In the genomic region with DNA sequence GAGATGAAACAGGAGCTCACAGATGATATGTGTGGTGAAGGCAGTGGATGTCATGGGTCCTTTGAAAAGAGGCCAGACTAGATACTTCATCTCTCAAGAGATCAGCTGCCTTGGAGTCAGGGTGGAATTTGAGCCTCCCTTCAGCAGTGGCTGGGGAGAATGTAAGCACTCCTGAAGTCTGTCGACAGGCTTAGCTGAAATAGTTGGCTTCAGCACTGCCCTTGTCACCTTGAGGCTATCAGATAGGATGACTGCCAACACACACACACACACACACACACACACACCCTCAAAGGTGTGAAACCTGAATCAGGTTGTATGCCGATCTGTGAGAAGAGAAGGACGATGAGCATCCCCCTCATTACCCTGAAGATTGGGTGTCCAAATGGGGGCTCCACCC, we compare ENCODE assay signal across 18 mouse cellular contexts. TPM values are rescaled to one million over a fixed set of nuclear protein-coding genes. Genes with fewer than 3 reads are reported as not detected.
DNase-seq lines count a peak whose midpoint lies in the region; ATAC-seq and TF ChIP-seq lines count a peak whose summit lies in the region.
"Had no signal": no experiment of that assay in that cellular context is flagged by ENCODE, and none has a peak within 500 bp of the region (broad histone marks: within the 10 kb centered on the region; RNA-seq: fewer than 3 reads in every experiment).

No protein-coding gene starts in this region.

- H3K4me2 ChIP-seq in heart, embryonic 13.5 days: no peak overlapping the region
- no peak overlapping the region for H3K4me2 ChIP-seq in midbrain, postnatal 0 days (ENCODE audit: low read depth, low read length, poor library complexity, severe bottlenecking)
- no peak overlapping the region for H3K4me2 ChIP-seq in midbrain, embryonic 16.5 days (ENCODE audit: low read length)
- peak overlapping the region; percentile 6; the same call in 1 of the 2 replicates for H3K4me2 ChIP-seq in lung, embryonic 15.5 days
- H3K4me2 ChIP-seq: limb, embryonic 15.5 days had no signal

- no peak for TF ChIP-seq CTCF in midbrain, postnatal 0 days (IDR thresholded peaks at IDR 0.05)

- H3K27me3 ChIP-seq in heart, embryonic 13.5 days (replicated peaks): no peaks in the 10 kb centered on the region
- H3K27me3 ChIP-seq in midbrain, postnatal 0 days (ENCODE audit: insufficient read depth, low read length): no peaks in the 10 kb centered on the region
- H3K27me3 ChIP-seq in midbrain, embryonic 16.5 days (ENCODE audit: control insufficient read depth, insufficient read depth, low read depth, low read length): no peaks in the 10 kb centered on the region
- H3K27me3 ChIP-seq in lung, embryonic 15.5 days: no peaks in the 10 kb centered on the region
- H3K27me3 ChIP-seq: limb, embryonic 15.5 days had no signal

- H3K36me3 ChIP-seq in heart, embryonic 13.5 days: peaks cover 33% of the 10 kb centered on the region
- H3K36me3 ChIP-seq in midbrain, postnatal 0 days (ENCODE audit: insufficient read depth, low read length): peaks cover 19% of the 10 kb centered on the region
- H3K36me3 ChIP-seq in midbrain, embryonic 16.5 days (ENCODE audit: control insufficient read depth, insufficient read depth, low read length): peaks cover 12% of the 10 kb centered on the region
- peaks cover 25% of the 10 kb centered on the region for H3K36me3 ChIP-seq in lung, embryonic 15.5 days

- peak overlapping the region; percentile 54 for H3K9ac ChIP-seq in heart, embryonic 13.5 days
- peak overlapping the region; percentile 36; the same call in 1 of the 2 replicates for H3K9ac ChIP-seq in midbrain, postnatal 0 days (replicated peaks; ENCODE audit: low read length, poor library complexity, severe bottlenecking)
- H3K9ac ChIP-seq in midbrain, embryonic 16.5 days (ENCODE audit: low read depth, low read length): no peak overlapping the region
- no peak overlapping the region for H3K9ac ChIP-seq in lung, embryonic 15.5 days
- H3K9ac ChIP-seq: forebrain, postnatal 0 days; limb, embryonic 15.5 days had no signal

- no peak overlapping the region for H3K4me3 ChIP-seq in heart, embryonic 13.5 days
- no peak overlapping the region for H3K4me3 ChIP-seq in midbrain, postnatal 0 days (ENCODE audit: low read depth, low read length)
- H3K4me3 ChIP-seq in midbrain, embryonic 16.5 days (ENCODE audit: low read depth, low read length): no peak overlapping the region
- no peak overlapping the region for H3K4me3 ChIP-seq in lung, embryonic 15.5 days
- H3K4me3 ChIP-seq: limb, embryonic 15.5 days had no signal

- 0 out of 2 replicates have a peak overlapping the region, but pooled peaks have one; percentile 16 for H3K27ac ChIP-seq in heart, embryonic 13.5 days (replicated peaks)
- H3K27ac ChIP-seq in midbrain, postnatal 0 days (ENCODE audit: low read depth, low read length): no peak overlapping the region
- H3K27ac ChIP-seq in midbrain, embryonic 16.5 days (ENCODE audit: low read length): no peak overlapping the region
- peak overlapping the region; percentile 85 for H3K27ac ChIP-seq in lung, embryonic 15.5 days
- H3K27ac ChIP-seq: limb, embryonic 15.5 days had no signal

- no peaks in the 10 kb centered on the region for H3K9me3 ChIP-seq in heart, embryonic 13.5 days
- no peaks in the 10 kb centered on the region for H3K9me3 ChIP-seq in midbrain, postnatal 0 days (ENCODE audit: low read length)
- H3K9me3 ChIP-seq in midbrain, embryonic 16.5 days (replicated peaks; ENCODE audit: control insufficient read depth, low read length, poor library complexity, severe bottlenecking): no peaks in the 10 kb centered on the region
- no peaks in the 10 kb centered on the region for H3K9me3 ChIP-seq in lung, embryonic 15.5 days
- H3K9me3 ChIP-seq: limb, embryonic 15.5 days had no signal

- H3K4me1 ChIP-seq in heart, embryonic 13.5 days: peaks cover 43% of the 10 kb centered on the region
- no peaks in the 10 kb centered on the region for H3K4me1 ChIP-seq in midbrain, postnatal 0 days (ENCODE audit: insufficient read depth, low read length)
- no peaks in the 10 kb centered on the region for H3K4me1 ChIP-seq in midbrain, embryonic 16.5 days (ENCODE audit: control insufficient read depth, insufficient read depth, low read length)
- peaks cover 59% of the 10 kb centered on the region for H3K4me1 ChIP-seq in lung, embryonic 15.5 days

- ATAC-seq in heart, embryonic 13.5 days (ENCODE audit: extremely low read depth, insufficient number of reproducible peaks, low FRiP score, low TSS enrichment): no peak
- no peak for ATAC-seq in midbrain, postnatal 0 days (ENCODE audit: low FRiP score)
- no peak for ATAC-seq in midbrain, embryonic 16.5 days
- ATAC-seq in lung, embryonic 15.5 days (ENCODE audit: borderline replicate concordance, extremely low read depth, low FRiP score, low TSS enrichment): peak; percentile 44

- DNase-seq in heart, postnatal 4 days: no peak
- no peak for DNase-seq in midbrain, postnatal 0 days (ENCODE audit: low spot score)
- DNase-seq in thymus, postnatal 0 days (ENCODE audit: low spot score): no peak
- DNase-seq in left cerebral cortex, postnatal 36 days (ENCODE audit: low spot score in 2 of 2): no peak
- no peak for DNase-seq in right cerebral cortex, adult 2 months (ENCODE audit: low spot score in 2 of 2)
- DNase-seq: cerebellum, postnatal 14 days; forebrain, postnatal 0 days; gastrocnemius, postnatal 25 days; kidney, adult 9 months; right cerebral cortex, postnatal 25 days; thymus, postnatal 4 days had no signal

- WGBS in heart, embryonic 13.5 days: 37% methylated on average over 3 of the region's 3 CpGs
- WGBS in midbrain, postnatal 0 days: 43% methylated on average over 3 of the region's 3 CpGs
- 55% methylated on average over 3 of the region's 3 CpGs for WGBS in midbrain, embryonic 16.5 days
- 26% methylated on average over 3 of the region's 3 CpGs for WGBS in lung, embryonic 15.5 days

- intact Hi-C loops in left cerebral cortex, postnatal 36 days (cut with DNase I): loop anchor here (5.0 kb wide), 1 partner anchor 146 kb away; no protein-coding TSS in a partner anchor

RNA-seq across cellular contexts. Expression of gene Arhgef2, which starts 14.7 kb away (rescaled TPM):
- polyA plus RNA-seq in heart, embryonic 13.5 days (2015; fragmentation: Nextera tagmentation; extraction: Ambion mirVana): 73.1 and 73.4 TPM in 2 replicates
- 100 to 1,000 TPM; 104 to 109 TPM for total RNA-seq in heart, postnatal 4 days (2021)
- total RNA-seq in midbrain, postnatal 0 days (2014; rRNA removed): 59.6 and 80.3 TPM in 2 replicates
- 38.9 and 46.8 TPM in 2 replicates for polyA plus RNA-seq in midbrain, postnatal 0 days (2015; fragmentation: Nextera tagmentation; extraction: Ambion mirVana)
- polyA plus RNA-seq in midbrain, embryonic 16.5 days (2015; fragmentation: Nextera tagmentation; extraction: Ambion mirVana): 104 and 131 TPM in 2 replicates
- 105 and 116 TPM in 2 replicates for polyA plus RNA-seq in lung, embryonic 15.5 days (2015; fragmentation: Nextera tagmentation; extraction: Ambion mirVana)
- 64.2 and 94.5 TPM in 2 replicates for polyA plus RNA-seq in thymus, postnatal 0 days (2015; fragmentation: Nextera tagmentation; extraction: Ambion mirVana)
- 100 to 1,000 TPM; 250 to 281 TPM for total RNA-seq in left cerebral cortex, postnatal 36 days (2021)

RNA-seq across cellular contexts. Expression of gene Ssr2, which starts 15.4 kb away (rescaled TPM):
- polyA plus RNA-seq in heart, embryonic 13.5 days (2015; fragmentation: Nextera tagmentation; extraction: Ambion mirVana): 173 and 202 TPM in 2 replicates
- total RNA-seq in heart, postnatal 4 days (2021): 100 to 1,000 TPM; 145 to 152 TPM
- 236 and 250 TPM in 2 replicates for total RNA-seq in midbrain, postnatal 0 days (2014; rRNA removed)
- polyA plus RNA-seq in midbrain, postnatal 0 days (2015; fragmentation: Nextera tagmentation; extraction: Ambion mirVana): 196 and 210 TPM in 2 replicates
- polyA plus RNA-seq in midbrain, embryonic 16.5 days (2015; fragmentation: Nextera tagmentation; extraction: Ambion mirVana): 127 and 144 TPM in 2 replicates
- polyA plus RNA-seq in lung, embryonic 15.5 days (2015; fragmentation: Nextera tagmentation; extraction: Ambion mirVana): 290 and 301 TPM in 2 replicates
- 206 and 212 TPM in 2 replicates for polyA plus RNA-seq in thymus, postnatal 0 days (2015; fragmentation: Nextera tagmentation; extraction: Ambion mirVana)
- 10 to 100 TPM; 90.4 to 94.5 TPM for total RNA-seq in left cerebral cortex, postnatal 36 days (2021)

RNA-seq across cellular contexts. Expression of gene Ubqln4, which starts 37.5 kb away (rescaled TPM):
- polyA plus RNA-seq in heart, embryonic 13.5 days (2015; fragmentation: Nextera tagmentation; extraction: Ambion mirVana): 33.1 and 34.1 TPM in 2 replicates
- total RNA-seq in heart, postnatal 4 days (2021): 10 to 100 TPM; 55.3 to 60.1 TPM
- 103 and 120 TPM in 2 replicates for total RNA-seq in midbrain, postnatal 0 days (2014; rRNA removed)
- 29.7 and 30.4 TPM in 2 replicates for polyA plus RNA-seq in midbrain, postnatal 0 days (2015; fragmentation: Nextera tagmentation; extraction: Ambion mirVana)
- 39.8 and 41.3 TPM in 2 replicates for polyA plus RNA-seq in midbrain, embryonic 16.5 days (2015; fragmentation: Nextera tagmentation; extraction: Ambion mirVana)
- 46.4 and 49.4 TPM in 2 replicates for polyA plus RNA-seq in lung, embryonic 15.5 days (2015; fragmentation: Nextera tagmentation; extraction: Ambion mirVana)
- polyA plus RNA-seq in thymus, postnatal 0 days (2015; fragmentation: Nextera tagmentation; extraction: Ambion mirVana): 14.6 and 16.2 TPM in 2 replicates
- 100 to 1,000 TPM; 129 to 137 TPM for total RNA-seq in left cerebral cortex, postnatal 36 days (2021)

RNA-seq across cellular contexts. Expression of gene Lamtor2, which starts 38.2 kb away (rescaled TPM):
- 131 and 150 TPM in 2 replicates for polyA plus RNA-seq in heart, embryonic 13.5 days (2015; fragmentation: Nextera tagmentation; extraction: Ambion mirVana)
- 10 to 100 TPM; 81.9 to 89.1 TPM for total RNA-seq in heart, postnatal 4 days (2021)
- 46.7 and 66.0 TPM in 2 replicates for total RNA-seq in midbrain, postnatal 0 days (2014; rRNA removed)
- 187 and 205 TPM in 2 replicates for polyA plus RNA-seq in midbrain, postnatal 0 days (2015; fragmentation: Nextera tagmentation; extraction: Ambion mirVana)
- 181 and 193 TPM in 2 replicates for polyA plus RNA-seq in midbrain, embryonic 16.5 days (2015; fragmentation: Nextera tagmentation; extraction: Ambion mirVana)
- 165 and 178 TPM in 2 replicates for polyA plus RNA-seq in lung, embryonic 15.5 days (2015; fragmentation: Nextera tagmentation; extraction: Ambion mirVana)
- 150 and 153 TPM in 2 replicates for polyA plus RNA-seq in thymus, postnatal 0 days (2015; fragmentation: Nextera tagmentation; extraction: Ambion mirVana)
- total RNA-seq in left cerebral cortex, postnatal 36 days (2021): 100 to 1,000 TPM; 103 to 106 TPM

RNA-seq across cellular contexts. Expression of gene Rab25, which starts 42.9 kb away (rescaled TPM):
- polyA plus RNA-seq in heart, embryonic 13.5 days (2015; fragmentation: Nextera tagmentation; extraction: Ambion mirVana): 1.1 and 1.5 TPM in 2 replicates
- not detected for total RNA-seq in heart, postnatal 4 days (2021)
- 0.60 TPM in 1 of 2 replicates, not detected in the other for total RNA-seq in midbrain, postnatal 0 days (2014; rRNA removed)
- 0.46 TPM in 1 of 2 replicates, not detected in the other for polyA plus RNA-seq in midbrain, postnatal 0 days (2015; fragmentation: Nextera tagmentation; extraction: Ambion mirVana)
- polyA plus RNA-seq in midbrain, embryonic 16.5 days (2015; fragmentation: Nextera tagmentation; extraction: Ambion mirVana): 0.69 TPM in 1 of 2 replicates, not detected in the other
- 33.1 and 36.4 TPM in 2 replicates for polyA plus RNA-seq in lung, embryonic 15.5 days (2015; fragmentation: Nextera tagmentation; extraction: Ambion mirVana)
- 2.7 and 3.5 TPM in 2 replicates for polyA plus RNA-seq in thymus, postnatal 0 days (2015; fragmentation: Nextera tagmentation; extraction: Ambion mirVana)
- not detected for total RNA-seq in left cerebral cortex, postnatal 36 days (2021)
- total RNA-seq: adrenal gland, adult 18-20 months; forebrain, postnatal 0 days; gastrocnemius, postnatal 25 days; heart, postnatal 25 days; layer of hippocampus, postnatal 10 days had no signal
- polyA plus RNA-seq: forebrain, postnatal 0 days had no signal

Comparison
In these comparisons a context has a peak if more than half of its experiments do, and no peak if none do; other contexts are left out.
1. H3K9ac ChIP-seq: peak in heart, embryonic 13.5 days (single experiment) and midbrain, postnatal 0 days (single experiment); none in midbrain, embryonic 16.5 days (single experiment) and lung, embryonic 15.5 days (single experiment).
2. H3K27ac ChIP-seq: peak in heart, embryonic 13.5 days (single experiment) and lung, embryonic 15.5 days (single experiment); none in midbrain, postnatal 0 days (single experiment) and midbrain, embryonic 16.5 days (single experiment).